Mouse (Mus musculus): ENCODE results near the gene Kprp. TPM values are rescaled to one million over a fixed set of nuclear protein-coding genes. Genes with fewer than 3 reads are reported as not detected.
"Not testable (repeated sequence)": the region's sequence is repeated elsewhere in the genome, so short reads cannot be mapped to it uniquely, and the experiment has no call there.

Kprp gene
- not detected in 2 replicates for polyA plus RNA-seq (2015; fragmentation: Nextera tagmentation; extraction: Ambion mirVana)

- Histone ChIP-seq H3K27ac (no peak within 1 kb of the TSS), H3K9ac (no peak within 1 kb of the TSS), H3K4me2 (no peak within 1 kb of the TSS), H3K4me1 (replicated peaks) (no peaks in the 10 kb centered on the region), H3K9me3 (replicated peaks) (peaks cover 5% of the 10 kb centered on the region; the same call in 1 of the 2 replicates), H3K4me3 (replicated peaks) (no peak within 1 kb of the TSS), H3K27me3 (no peaks in the 10 kb centered on the region), H3K36me3 (no peaks in the 10 kb centered on the region)
- 30% methylated on average over 1 of the region's 1 CpGs for WGBS (ENCODE audit: insufficient replicate concordance)
- ATAC-seq (ENCODE audit: low read depth) (no peak), DNase-seq (no peak)
These were observed at the start of gene Kprp for GRCm38 (mm10) chr3:92827108-92827507. Kprp (minus strand) TSS chr3:92827247.

- no peaks in the 10 kb centered on the region for H3K4me1 ChIP-seq (replicated peaks)
- no peaks in the 10 kb centered on the region for H3K9me3 ChIP-seq (replicated peaks)
- H3K27ac ChIP-seq, result no peak overlapping the region
- H3K27me3 ChIP-seq, result no peaks in the 10 kb centered on the region
- H3K4me2 ChIP-seq, result no peak overlapping the region
- no peak for DNase-seq
- no peak for ATAC-seq (ENCODE audit: low read depth)
- 67% methylated on average over 3 of the region's 3 CpGs for WGBS (ENCODE audit: insufficient replicate concordance)
- no peaks in the 10 kb centered on the region for H3K36me3 ChIP-seq
- H3K4me3 ChIP-seq (replicated peaks), result no peak overlapping the region
- no peak overlapping the region for H3K9ac ChIP-seq
These were observed 47.1 kb upstream of the Kprp start for GRCm38 (mm10) chr3:92874180-92874579.

- ATAC-seq (ENCODE audit: low read depth), result no peak
- DNase-seq, result no peak
- WGBS (ENCODE audit: insufficient replicate concordance), result 61% methylated on average over 4 of the region's 4 CpGs
These were observed 43.1 kb upstream of the Kprp start, which contains the start of gene 2310050C09Rik for GRCm38 (mm10) chr3:92870116-92870515. 2310050C09Rik (minus strand) TSS chr3:92870216.

GRCm38 (mm10) chr3:92851186-92851585 is 24.1 kb upstream of the Kprp start, which contains the start of gene Lce1l:
Lce1l (minus strand) TSS chr3:92851286.
- H3K4me2 ChIP-seq, result no peak within 1 kb of the TSS
- no peak for ATAC-seq (ENCODE audit: low read depth)
- no peak within 1 kb of the TSS for H3K9ac ChIP-seq
- H3K4me1 ChIP-seq (replicated peaks), result no peaks in the 10 kb centered on the region
- H3K9me3 ChIP-seq (replicated peaks), result no peaks in the 10 kb centered on the region
- H3K4me3 ChIP-seq (replicated peaks), result no peak within 1 kb of the TSS
- no peak within 1 kb of the TSS for H3K27ac ChIP-seq
- H3K27me3 ChIP-seq, result no peaks in the 10 kb centered on the region
- 57% methylated on average over 3 of the region's 3 CpGs for WGBS (ENCODE audit: insufficient replicate concordance)
- no peak for DNase-seq
- H3K36me3 ChIP-seq, result no peaks in the 10 kb centered on the region

More at GRCm38 (mm10) chr3:92870116-92870515, 43.1 kb upstream of the Kprp start, which contains the start of gene 2310050C09Rik:
- H3K9me3 ChIP-seq (replicated peaks), result no peaks in the 10 kb centered on the region
- no peak within 1 kb of the TSS for H3K4me2 ChIP-seq
- H3K36me3 ChIP-seq, result no peaks in the 10 kb centered on the region
- no peak within 1 kb of the TSS for H3K4me3 ChIP-seq (replicated peaks)
- no peak within 1 kb of the TSS for H3K9ac ChIP-seq
- H3K27ac ChIP-seq, result no peak within 1 kb of the TSS
- H3K4me1 ChIP-seq (replicated peaks), result no peaks in the 10 kb centered on the region
- H3K27me3 ChIP-seq, result no peaks in the 10 kb centered on the region

- DNase-seq, result no peak
- Histone ChIP-seq H3K27ac (no peak overlapping the region), H3K9me3 (replicated peaks) (peaks cover 5% of the 10 kb centered on the region; the same call in 1 of the 2 replicates), H3K9ac (no peak overlapping the region), H3K36me3 (no peaks in the 10 kb centered on the region), H3K4me3 (replicated peaks) (no peak overlapping the region), H3K4me2 (no peak overlapping the region), H3K27me3 (no peaks in the 10 kb centered on the region), H3K4me1 (replicated peaks) (no peaks in the 10 kb centered on the region)
- WGBS (ENCODE audit: insufficient replicate concordance), result 6% methylated on average over 1 of the region's 1 CpGs
- ATAC-seq (ENCODE audit: low read depth), result no peak
These were observed 1.2 kb downstream of the Kprp start for GRCm38 (mm10) chr3:92825808-92826207.

GRCm38 (mm10) chr3:92816036-92816435 is 11.0 kb downstream of the Kprp start:
- not testable (repeated sequence) for H3K36me3 ChIP-seq; H3K4me3 ChIP-seq (replicated peaks); H3K27ac ChIP-seq; H3K9ac ChIP-seq; H3K9me3 ChIP-seq (replicated peaks); DNase-seq; H3K27me3 ChIP-seq; ATAC-seq (ENCODE audit: low read depth); H3K4me1 ChIP-seq (replicated peaks); H3K4me2 ChIP-seq
- WGBS (ENCODE audit: insufficient replicate concordance), result 72% methylated on average over 2 of the region's 2 CpGs

- H3K4me3 ChIP-seq (replicated peaks), result no peak overlapping the region
- no peaks in the 10 kb centered on the region for H3K4me1 ChIP-seq (replicated peaks)
- H3K27me3 ChIP-seq, result no peaks in the 10 kb centered on the region
- no peak overlapping the region for H3K9ac ChIP-seq
- no peak overlapping the region for H3K4me2 ChIP-seq
- no peak overlapping the region for H3K27ac ChIP-seq
- DNase-seq (no peak), ATAC-seq (ENCODE audit: low read depth) (no peak)
- 76% methylated on average over 3 of the region's 3 CpGs for WGBS (ENCODE audit: insufficient replicate concordance)
- H3K36me3 ChIP-seq, result no peaks in the 10 kb centered on the region
- H3K9me3 ChIP-seq (replicated peaks), result no peaks in the 10 kb centered on the region
These were observed 11.5 kb downstream of the Kprp start for GRCm38 (mm10) chr3:92815581-92815980.

- H3K9ac ChIP-seq, result no peak within 1 kb of the TSS
- H3K27ac ChIP-seq, result no peak within 1 kb of the TSS
- ATAC-seq (ENCODE audit: low read depth) (no peak), DNase-seq (no peak)
- H3K4me3 ChIP-seq (replicated peaks), result no peak within 1 kb of the TSS
- H3K9me3 ChIP-seq (replicated peaks), result no peaks in the 10 kb centered on the region
- H3K36me3 ChIP-seq, result no peaks in the 10 kb centered on the region
- H3K4me2 ChIP-seq, result no peak within 1 kb of the TSS
- no peaks in the 10 kb centered on the region for H3K27me3 ChIP-seq
- H3K4me1 ChIP-seq (replicated peaks), result no peaks in the 10 kb centered on the region
These were observed 19.3 kb downstream of the Kprp start, which contains the start of gene Lce1k for GRCm38 (mm10) chr3:92807791-92808190. Lce1k (minus strand) TSS chr3:92807891.

GRCm38 (mm10) chr3:92790414-92790813 is 36.6 kb downstream of the Kprp start, which contains the start of gene Lce1j:
Lce1j (minus strand) TSS chr3:92790514.
- ATAC-seq (ENCODE audit: low read depth) (no peak), DNase-seq (no peak)
- no peaks in the 10 kb centered on the region for H3K27me3 ChIP-seq
- H3K9ac ChIP-seq, result no peak within 1 kb of the TSS
- H3K4me2 ChIP-seq, result no peak within 1 kb of the TSS
- no peaks in the 10 kb centered on the region for H3K9me3 ChIP-seq (replicated peaks)
- H3K27ac ChIP-seq, result no peak within 1 kb of the TSS
- H3K4me3 ChIP-seq (replicated peaks), result no peak within 1 kb of the TSS
- 61% methylated on average over 1 of the region's 1 CpGs for WGBS (ENCODE audit: insufficient replicate concordance)
- H3K36me3 ChIP-seq, result no peaks in the 10 kb centered on the region
- no peaks in the 10 kb centered on the region for H3K4me1 ChIP-seq (replicated peaks)

- ATAC-seq (ENCODE audit: low read depth), result no peak
- Histone ChIP-seq H3K36me3 (no peaks in the 10 kb centered on the region), H3K9ac (no peak within 1 kb of the TSS), H3K4me2 (no peak within 1 kb of the TSS), H3K27ac (no peak within 1 kb of the TSS), H3K4me3 (replicated peaks) (no peak within 1 kb of the TSS), H3K9me3 (replicated peaks) (no peaks in the 10 kb centered on the region), H3K4me1 (replicated peaks) (no peaks in the 10 kb centered on the region), H3K27me3 (no peaks in the 10 kb centered on the region)
- no peak for DNase-seq
- 40% methylated on average over 1 of the region's 1 CpGs for WGBS (ENCODE audit: insufficient replicate concordance)
These were observed 48.2 kb downstream of the Kprp start, which contains the start of gene Lce1i for GRCm38 (mm10) chr3:92778799-92779198. Lce1i (minus strand) TSS chr3:92778899.
